Mouse (Mus musculus) G1E (cell line): ENCODE data around the gene Gm10959.

ENCODE experiments used
- CTCF ChIP-seq: IDR thresholded peaks from 2 replicates; pipeline ENCODE4 v1.5.1; 2012; ENCODE audit warnings: low read depth, low read length, inconsistent platforms, mixed read lengths
- POLR2AphosphoS5 ChIP-seq: IDR thresholded peaks from 2 replicates; pipeline ENCODE4 v1.6.1; 2012; ENCODE audit warnings: low read depth, low read length, inconsistent platforms; ENCODE audit not compliant: insufficient replicate concordance

DNA sequence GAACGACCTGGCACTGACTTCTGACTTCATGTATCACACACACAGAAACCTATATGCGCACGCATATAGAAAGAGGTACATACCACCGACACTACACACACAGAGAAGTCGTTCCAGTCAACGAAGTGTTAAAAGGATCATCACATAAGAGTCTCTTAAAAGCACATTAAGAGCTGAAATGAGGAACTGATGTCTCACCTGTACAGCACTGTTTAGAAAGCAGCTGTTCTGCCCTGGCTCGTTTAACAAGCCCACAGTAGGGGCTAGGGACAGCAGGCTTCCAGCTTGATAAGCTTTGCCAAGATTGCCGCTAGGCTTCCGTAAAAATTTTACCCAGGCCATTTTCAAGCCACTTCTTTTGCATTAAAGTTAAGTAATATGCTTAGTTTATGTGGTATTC is 49.2 kb upstream of the Gm10959 start:
- TF ChIP-seq CTCF: no peak
- TF ChIP-seq POLR2AphosphoS5: no peak
